Mouse (Mus musculus): ENCODE results near the gene Smpd1. TPM values are rescaled to one million over a fixed set of nuclear protein-coding genes. Genes with fewer than 3 reads are reported as not detected.
A peak's percentile ranks its signal among the peaks of the same experiment; 100 is the strongest.

Gene Smpd1
- polyA plus RNA-seq, 1 experiment from 2014 or later: 43.6 TPM

DNA sequence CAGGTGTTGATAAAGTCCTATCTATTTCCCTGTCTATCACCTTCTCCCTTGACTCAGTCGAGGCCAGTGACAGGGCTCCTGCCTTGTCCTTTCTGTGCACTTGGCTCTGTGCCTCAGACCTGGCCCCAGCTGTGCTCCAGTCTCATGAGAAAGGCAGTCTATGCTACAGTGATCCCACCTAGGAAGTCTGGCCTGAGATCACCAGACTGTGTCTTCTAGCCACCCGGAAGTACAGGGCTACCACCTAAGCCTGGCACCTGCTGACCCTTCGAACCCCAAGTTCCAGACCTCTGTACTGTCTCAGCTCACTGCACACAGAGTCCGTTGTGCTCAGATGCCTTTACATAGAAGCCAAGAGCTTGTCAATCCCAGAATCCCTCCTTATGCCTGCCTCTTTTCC lies 26.1 kb upstream of the Smpd1 start:
- 79% methylated on average over 4 of the region's 4 CpGs for WGBS
- H3K9me3 ChIP-seq: no peaks in the 10 kb centered on the region
- H3K4me1 ChIP-seq: no peaks in the 10 kb centered on the region
- no peak overlapping the region for H3K9ac ChIP-seq
- H3K27me3 ChIP-seq: no peaks in the 10 kb centered on the region
- no peak overlapping the region for H3K4me2 ChIP-seq
- H3K4me3 ChIP-seq (replicated peaks): no peak overlapping the region
- no peaks in the 10 kb centered on the region for H3K36me3 ChIP-seq (replicated peaks)
- H3K27ac ChIP-seq: no peak overlapping the region
- no peak for ATAC-seq (ENCODE audit: low FRiP score)

DNA sequence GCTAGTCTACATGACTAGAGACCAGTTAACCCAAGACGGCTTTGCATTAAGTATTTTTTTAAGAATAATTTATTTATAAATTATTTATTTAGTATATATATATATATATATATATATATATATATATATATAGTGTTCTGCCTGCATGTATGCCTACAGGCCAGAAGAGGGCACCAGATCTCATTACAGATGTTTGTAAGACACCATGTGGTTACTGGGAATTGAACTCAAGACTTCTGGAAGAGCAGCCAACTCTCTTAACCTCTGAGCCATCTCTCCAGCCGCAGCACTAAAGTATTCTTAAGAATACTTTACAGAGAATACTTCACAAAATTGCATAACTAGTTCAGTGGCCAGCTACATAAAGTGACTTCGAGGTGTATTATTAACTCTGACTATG lies 20.0 kb upstream of the Smpd1 start:
- Histone ChIP-seq H3K9me3 (no peaks in the 10 kb centered on the region), H3K4me3 (replicated peaks) (no peak overlapping the region), H3K27me3 (no peaks in the 10 kb centered on the region), H3K27ac (no peak overlapping the region), H3K4me1 (no peaks in the 10 kb centered on the region), H3K9ac (no peak overlapping the region), H3K4me2 (no peak overlapping the region), H3K36me3 (replicated peaks) (no peaks in the 10 kb centered on the region)
- no peak for ATAC-seq (ENCODE audit: low FRiP score)
- WGBS: 84% methylated on average over 3 of the region's 3 CpGs

DNA sequence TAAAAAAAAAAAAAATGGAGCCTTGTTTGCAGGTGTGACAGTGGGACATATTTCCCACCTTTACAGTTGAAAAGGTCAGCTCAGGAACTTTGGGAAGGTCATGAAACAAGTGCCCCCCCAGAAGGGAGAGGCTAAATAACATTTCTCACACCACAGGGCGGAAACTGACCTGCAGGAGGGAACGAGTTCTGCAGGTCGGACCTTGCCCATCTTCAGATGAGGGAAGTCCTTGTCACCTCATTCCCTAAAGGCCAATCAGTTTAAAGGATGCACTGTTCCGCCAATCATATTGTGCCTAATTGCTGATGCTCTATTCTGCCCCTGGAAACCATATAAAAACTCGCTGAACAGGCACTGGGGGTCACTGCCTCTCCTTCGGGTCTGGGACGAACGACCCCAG lies 8.2 kb upstream of the Smpd1 start:
- WGBS: 77% methylated on average over 8 of the region's 8 CpGs
- H3K4me3 ChIP-seq (replicated peaks): no peak overlapping the region
- no peaks in the 10 kb centered on the region for H3K27me3 ChIP-seq
- no peaks in the 10 kb centered on the region for H3K36me3 ChIP-seq (replicated peaks)
- no peak overlapping the region for H3K27ac ChIP-seq
- H3K9ac ChIP-seq: no peak overlapping the region
- no peaks in the 10 kb centered on the region for H3K4me1 ChIP-seq
- no peak for ATAC-seq (ENCODE audit: low FRiP score)
- no peaks in the 10 kb centered on the region for H3K9me3 ChIP-seq
- no peak overlapping the region for H3K4me2 ChIP-seq

DNA sequence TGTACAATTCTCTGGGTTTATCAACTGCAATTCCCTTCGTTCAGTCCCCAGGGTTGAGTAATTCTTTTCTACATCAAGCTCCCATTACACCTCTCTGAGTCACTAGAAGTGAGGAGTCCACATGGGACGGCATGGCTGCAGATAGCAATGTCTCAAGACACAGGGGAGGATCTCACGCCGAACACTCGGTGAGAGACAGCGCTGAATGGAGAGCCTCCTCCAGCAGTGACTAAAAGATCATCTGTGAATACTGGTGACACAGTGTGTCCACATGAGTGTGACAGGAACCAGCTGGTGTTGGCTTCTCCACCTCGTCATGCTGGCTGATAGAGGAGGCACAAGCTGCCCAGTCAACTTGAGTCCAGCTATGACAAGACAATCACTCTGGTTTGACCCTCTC lies 6.2 kb upstream of the Smpd1 start:
- Histone ChIP-seq H3K4me3 (replicated peaks) (no peak overlapping the region), H3K27me3 (no peaks in the 10 kb centered on the region), H3K9me3 (no peaks in the 10 kb centered on the region), H3K4me2 (no peak overlapping the region), H3K36me3 (replicated peaks) (no peaks in the 10 kb centered on the region), H3K4me1 (no peaks in the 10 kb centered on the region), H3K27ac (no peak overlapping the region), H3K9ac (no peak overlapping the region)
- whole genome bisulfite sequencing: 85% methylated on average over 7 of the region's 7 CpGs
- ATAC-seq (ENCODE audit: low FRiP score): no peak

DNA sequence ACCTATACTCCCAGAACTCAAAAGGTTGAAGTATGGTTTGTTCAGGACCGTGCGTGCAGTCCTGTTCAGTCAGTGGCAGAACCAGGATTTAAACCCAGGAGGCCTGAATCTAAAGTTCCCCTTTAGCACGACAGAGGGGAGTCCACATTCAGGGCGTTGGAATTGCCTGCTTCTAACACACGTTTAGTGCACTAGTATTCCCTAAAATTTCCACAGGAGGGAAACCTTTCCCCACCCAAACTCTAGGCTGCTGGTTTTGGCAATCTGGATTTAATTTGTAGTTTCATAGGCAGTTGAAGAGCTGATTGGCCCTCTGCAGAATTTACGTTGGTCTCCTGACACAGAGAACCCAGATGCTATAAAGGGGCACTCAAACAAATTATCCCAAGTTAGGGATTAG lies 5.1 kb upstream of the Smpd1 start:
- no peak for ATAC-seq (ENCODE audit: low FRiP score)
- Histone ChIP-seq H3K9me3 (no peaks in the 10 kb centered on the region), H3K27me3 (no peaks in the 10 kb centered on the region)

DNA sequence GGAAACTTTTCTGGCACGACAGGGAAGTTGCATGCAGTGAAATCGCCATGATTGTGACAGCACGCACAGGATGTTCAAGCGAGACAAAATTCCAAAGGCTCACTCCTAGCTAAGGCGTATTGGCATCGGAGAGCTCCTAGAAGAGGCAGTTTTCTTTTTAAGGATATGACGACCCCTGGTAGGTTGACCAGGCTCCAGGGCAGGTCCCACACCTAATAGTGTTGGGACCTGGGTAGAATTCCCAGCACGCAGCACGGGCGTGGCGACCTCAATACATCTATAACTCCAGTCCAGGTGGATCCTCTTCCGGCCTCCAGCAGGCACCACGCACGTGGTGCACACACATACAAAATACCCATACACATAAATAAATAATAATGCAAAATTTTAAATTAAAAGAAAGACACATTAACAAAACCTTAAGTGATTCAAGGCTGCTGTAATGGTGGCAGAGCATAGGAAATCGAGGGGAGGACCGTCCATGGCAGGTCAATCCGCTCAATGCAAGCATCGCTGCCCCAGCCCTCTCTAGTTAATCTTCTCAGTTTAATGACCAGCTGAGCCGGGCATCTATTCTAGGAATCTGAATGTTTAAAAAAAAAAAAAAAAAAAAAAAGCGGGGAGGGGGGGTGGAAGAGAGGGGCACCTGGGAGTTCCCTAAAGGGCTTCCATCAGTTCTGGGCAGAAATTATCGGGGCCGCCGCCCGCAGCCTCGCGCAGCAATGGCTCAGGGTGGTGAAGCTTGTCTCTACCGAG lies 526 bp upstream of the Smpd1 start:
- peaks cover 16% of the 10 kb centered on the region for H3K36me3 ChIP-seq (replicated peaks)
- no peaks in the 10 kb centered on the region for H3K9me3 ChIP-seq
- H3K4me2 ChIP-seq: peak overlapping the region; percentile 75
- H3K27me3 ChIP-seq: no peaks in the 10 kb centered on the region
- H3K4me3 ChIP-seq (replicated peaks): peak overlapping the region; percentile 71
- WGBS: 28% methylated on average over 27 of the region's 27 CpGs
- H3K27ac ChIP-seq: no peak overlapping the region
- peak overlapping the region; percentile 69 for H3K9ac ChIP-seq
- H3K4me1 ChIP-seq: peaks cover 20% of the 10 kb centered on the region
- ATAC-seq (ENCODE audit: low FRiP score): peak; percentile 48

More for the DNA sequence above, 5.1 kb upstream of the Smpd1 start:
- Histone ChIP-seq H3K4me3 (replicated peaks) (no peak overlapping the region), H3K4me1 (0 out of 2 replicates have a peak, but pooled peaks cover 3% of the 10 kb centered on the region), H3K36me3 (replicated peaks) (no peaks in the 10 kb centered on the region), H3K9ac (no peak overlapping the region), H3K27ac (no peak overlapping the region), H3K4me2 (no peak overlapping the region)
- WGBS: 50% methylated on average over 6 of the region's 6 CpGs

DNA sequence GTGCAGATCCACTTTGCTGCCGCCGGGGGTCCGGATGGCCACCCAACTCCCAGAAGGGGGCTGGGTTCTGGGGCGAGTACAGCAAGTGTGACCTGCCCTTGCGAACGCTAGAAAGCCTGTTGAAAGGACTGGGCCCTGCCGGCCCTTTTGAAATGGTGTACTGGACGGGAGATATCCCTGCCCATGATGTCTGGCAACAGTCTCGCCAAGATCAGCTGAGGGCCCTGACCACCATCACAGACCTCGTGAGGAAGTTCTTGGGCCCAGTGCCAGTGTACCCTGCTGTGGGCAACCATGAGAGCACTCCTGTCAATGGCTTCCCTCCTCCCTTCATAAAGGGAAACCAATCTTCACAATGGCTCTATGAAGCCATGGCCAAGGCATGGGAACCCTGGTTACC lies 1.4 kb downstream of the Smpd1 start:
- Histone ChIP-seq H3K4me2 (no peak overlapping the region), H3K9me3 (no peaks in the 10 kb centered on the region), H3K4me1 (peaks cover 20% of the 10 kb centered on the region), H3K27me3 (no peaks in the 10 kb centered on the region), H3K27ac (no peak overlapping the region), H3K9ac (no peak overlapping the region), H3K36me3 (replicated peaks) (peaks cover 32% of the 10 kb centered on the region), H3K4me3 (replicated peaks) (no peak overlapping the region)
- 92% methylated on average over 10 of the region's 10 CpGs for WGBS
- ATAC-seq (ENCODE audit: low FRiP score): no peak

DNA sequence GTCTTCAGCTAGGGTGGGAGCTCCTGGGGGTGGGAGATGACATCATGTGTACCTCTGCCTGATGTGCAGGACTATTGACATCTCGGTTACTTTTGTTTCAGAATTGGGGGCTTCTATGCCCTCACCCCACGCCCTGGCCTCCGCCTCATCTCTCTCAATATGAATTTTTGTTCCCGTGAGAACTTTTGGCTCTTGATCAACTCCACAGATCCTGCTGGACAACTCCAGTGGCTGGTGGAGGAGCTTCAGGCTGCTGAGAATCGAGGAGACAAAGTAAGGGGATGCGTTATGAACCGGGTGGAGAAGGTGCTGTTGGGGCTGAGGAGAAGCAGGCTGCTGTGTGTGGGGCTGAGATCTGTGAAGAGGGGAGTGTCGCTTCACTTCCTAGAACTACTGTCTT lies 2.2 kb downstream of the Smpd1 start:
- Histone ChIP-seq H3K9ac (no peak overlapping the region), H3K9me3 (no peaks in the 10 kb centered on the region), H3K36me3 (replicated peaks) (peaks cover 32% of the 10 kb centered on the region), H3K4me2 (no peak overlapping the region), H3K27ac (no peak overlapping the region), H3K4me1 (peaks cover 20% of the 10 kb centered on the region), H3K4me3 (replicated peaks) (no peak overlapping the region), H3K27me3 (no peaks in the 10 kb centered on the region)
- no peak for ATAC-seq (ENCODE audit: low FRiP score)
- WGBS: 86% methylated on average over 8 of the region's 8 CpGs

DNA sequence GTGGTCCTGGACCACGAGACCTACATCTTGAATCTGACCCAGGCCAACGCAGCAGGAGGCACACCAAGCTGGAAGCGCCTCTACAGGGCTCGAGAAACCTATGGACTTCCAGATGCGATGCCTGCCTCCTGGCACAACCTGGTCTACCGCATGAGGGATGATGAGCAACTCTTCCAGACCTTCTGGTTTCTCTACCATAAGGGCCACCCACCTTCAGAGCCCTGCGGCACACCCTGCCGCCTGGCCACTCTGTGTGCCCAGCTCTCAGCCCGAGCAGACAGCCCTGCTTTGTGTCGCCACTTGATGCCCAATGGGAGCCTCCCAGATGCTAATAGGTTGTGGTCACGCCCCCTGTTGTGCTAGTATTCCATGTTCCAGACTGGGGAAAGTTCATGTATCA lies 3.5 kb downstream of the Smpd1 start:
- Histone ChIP-seq H3K27ac (no peak overlapping the region), H3K9ac (no peak overlapping the region), H3K4me1 (peaks cover 20% of the 10 kb centered on the region), H3K27me3 (no peaks in the 10 kb centered on the region), H3K9me3 (no peaks in the 10 kb centered on the region), H3K36me3 (replicated peaks) (peaks cover 42% of the 10 kb centered on the region), H3K4me2 (no peak overlapping the region), H3K4me3 (replicated peaks) (no peak overlapping the region)
- ATAC-seq (ENCODE audit: low FRiP score): no peak
- 82% methylated on average over 11 of the region's 11 CpGs for WGBS

DNA sequence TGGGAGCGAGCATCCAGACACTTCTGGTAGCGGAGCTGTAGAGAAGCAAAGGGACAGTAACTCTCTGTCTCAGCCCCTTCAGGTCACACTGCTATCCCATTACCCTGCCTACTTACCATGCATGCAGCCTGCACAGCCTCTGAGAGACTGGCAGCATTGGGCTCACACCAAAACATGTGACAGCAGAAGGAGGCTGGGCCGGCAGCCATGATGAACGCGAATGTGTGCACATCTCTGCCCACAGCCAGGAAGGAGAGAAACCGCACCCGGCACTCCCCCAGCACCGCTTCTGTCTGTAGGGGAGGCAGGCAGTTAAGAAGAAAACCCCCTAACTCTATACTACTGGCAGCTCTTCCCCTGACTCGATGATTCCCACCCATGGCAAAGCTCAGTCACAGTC lies 4.9 kb downstream of the Smpd1 start:
- no peak for ATAC-seq (ENCODE audit: low FRiP score)
- H3K4me2 ChIP-seq: no peak overlapping the region
- no peak overlapping the region for H3K4me3 ChIP-seq (replicated peaks)
- peaks cover 53% of the 10 kb centered on the region for H3K36me3 ChIP-seq (replicated peaks)
- no peak overlapping the region for H3K9ac ChIP-seq
- WGBS: 97% methylated on average over 9 of the region's 9 CpGs
- no peak overlapping the region for H3K27ac ChIP-seq
- H3K9me3 ChIP-seq: no peaks in the 10 kb centered on the region
- peaks cover 17% of the 10 kb centered on the region for H3K4me1 ChIP-seq
- no peaks in the 10 kb centered on the region for H3K27me3 ChIP-seq

DNA sequence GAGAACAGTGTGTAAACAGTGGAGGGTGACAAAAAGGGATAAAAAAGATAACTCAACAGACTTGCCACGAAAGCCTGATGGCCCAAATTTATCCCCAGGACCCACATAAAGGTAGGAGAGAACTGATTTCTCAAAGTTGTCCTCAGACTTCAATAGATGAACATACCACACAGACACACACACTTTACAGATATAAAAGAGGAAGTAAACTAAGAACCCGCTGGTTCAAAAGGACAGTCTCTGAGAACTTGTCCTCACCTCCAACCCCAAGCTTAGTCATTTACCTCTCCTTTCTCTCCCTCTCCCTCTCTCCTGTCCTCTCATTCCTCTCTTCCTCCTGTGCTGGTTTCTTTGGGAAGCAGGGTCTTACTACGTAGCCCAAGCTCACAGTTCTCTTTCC lies 8.2 kb downstream of the Smpd1 start:
- H3K27me3 ChIP-seq: no peaks in the 10 kb centered on the region
- no peak for ATAC-seq (ENCODE audit: low FRiP score)
- no peaks in the 10 kb centered on the region for H3K9me3 ChIP-seq
- H3K9ac ChIP-seq: no peak overlapping the region
- no peaks in the 10 kb centered on the region for H3K4me1 ChIP-seq
- peaks cover 83% of the 10 kb centered on the region for H3K36me3 ChIP-seq (replicated peaks)
- no peak overlapping the region for H3K27ac ChIP-seq
- H3K4me2 ChIP-seq: no peak overlapping the region
- 92% methylated on average over 3 of the region's 3 CpGs for WGBS
- H3K4me3 ChIP-seq (replicated peaks): no peak overlapping the region

DNA sequence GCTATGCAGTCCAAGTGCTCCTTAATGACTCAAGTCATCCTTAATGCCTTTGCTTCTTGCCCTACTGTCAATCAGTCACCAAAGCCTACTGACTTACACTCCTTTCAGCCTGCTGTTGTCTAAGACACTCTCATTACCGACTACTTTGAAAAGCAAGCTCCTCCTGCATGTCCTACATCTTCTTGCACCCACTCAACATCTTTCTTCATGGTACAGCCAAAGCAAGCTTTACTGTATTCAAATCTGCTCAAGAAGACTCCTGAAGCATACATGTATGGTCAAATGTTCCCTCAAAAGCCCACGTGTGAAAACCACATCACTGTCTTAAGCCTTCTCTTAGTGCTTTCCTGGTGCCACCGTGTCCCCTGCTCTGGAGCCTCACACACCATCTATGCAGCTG lies 9.2 kb downstream of the Smpd1 start:
- no peak overlapping the region for H3K4me2 ChIP-seq
- no peaks in the 10 kb centered on the region for H3K27me3 ChIP-seq
- no peak for ATAC-seq (ENCODE audit: low FRiP score)
- H3K9ac ChIP-seq: no peak overlapping the region
- no peak overlapping the region for H3K4me3 ChIP-seq (replicated peaks)
- peaks cover 3% of the 10 kb centered on the region for H3K4me1 ChIP-seq
- 85% methylated on average over 3 of the region's 3 CpGs for WGBS
- peaks cover 79% of the 10 kb centered on the region for H3K36me3 ChIP-seq (replicated peaks)
- no peaks in the 10 kb centered on the region for H3K9me3 ChIP-seq
- H3K27ac ChIP-seq: no peak overlapping the region

DNA sequence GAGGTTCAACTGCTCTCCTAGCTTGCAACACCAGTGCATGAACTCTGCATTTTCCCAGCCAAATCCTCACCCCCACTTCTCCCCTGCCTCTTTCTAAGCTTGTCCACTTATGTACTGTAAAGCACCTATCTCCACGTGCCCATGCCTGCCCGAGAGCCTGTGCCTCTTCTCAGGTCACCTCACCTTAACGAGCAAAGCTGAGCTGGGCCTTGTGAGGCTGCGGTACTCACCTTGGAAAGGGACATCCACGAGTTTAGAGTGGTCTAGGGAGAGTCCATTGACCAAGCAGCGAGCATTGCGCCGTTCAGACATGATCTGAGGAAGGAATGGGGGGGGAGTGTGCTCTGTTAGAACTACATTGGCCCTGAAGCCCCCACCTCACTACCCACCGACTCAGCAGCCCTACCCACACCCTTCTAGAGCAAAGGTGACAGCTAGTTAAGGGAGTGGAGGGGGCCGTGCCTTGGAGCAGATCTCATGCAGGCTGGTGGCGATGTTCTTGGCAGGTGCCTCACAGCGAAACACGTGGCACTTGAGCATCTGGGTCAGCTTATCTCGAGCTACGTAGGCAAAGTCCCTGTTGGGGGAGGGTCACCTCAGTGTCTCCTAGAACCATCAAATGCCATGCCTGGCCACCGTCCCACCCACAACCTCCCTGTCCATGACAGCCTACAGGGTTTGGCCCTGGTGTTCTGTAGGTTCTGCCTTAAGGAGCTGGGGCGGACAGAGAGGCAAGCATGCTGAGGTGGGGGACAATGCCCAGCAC lies 11.1 kb downstream of the Smpd1 start:
- Histone ChIP-seq H3K9ac (no peak overlapping the region), H3K4me3 (replicated peaks) (no peak overlapping the region), H3K27ac (no peak overlapping the region), H3K9me3 (no peaks in the 10 kb centered on the region), H3K36me3 (replicated peaks) (peaks cover 60% of the 10 kb centered on the region), H3K4me1 (peaks cover 22% of the 10 kb centered on the region), H3K4me2 (no peak overlapping the region), H3K27me3 (no peaks in the 10 kb centered on the region)
- WGBS: 87% methylated on average over 17 of the region's 17 CpGs
- no peak for ATAC-seq (ENCODE audit: low FRiP score)
